Mouse (Mus musculus) liver (tissue): ENCODE results near the gene Schip1.

Experiments
- DNase-seq: peaks from one replicate; pipeline ENCODE4 v3.0.0-alpha.2; 2020; ENCODE audit warnings: mixed read lengths

Gene Schip1

GRCm38 (mm10) chr3:68484561-68484960 lies 420.0 kb downstream of the Schip1 start:
- no peak for DNase-seq

- DNase-seq = no peak
These were observed 423.0 kb downstream of the Schip1 start for GRCm38 (mm10) chr3:68487621-68488020.

DNA sequence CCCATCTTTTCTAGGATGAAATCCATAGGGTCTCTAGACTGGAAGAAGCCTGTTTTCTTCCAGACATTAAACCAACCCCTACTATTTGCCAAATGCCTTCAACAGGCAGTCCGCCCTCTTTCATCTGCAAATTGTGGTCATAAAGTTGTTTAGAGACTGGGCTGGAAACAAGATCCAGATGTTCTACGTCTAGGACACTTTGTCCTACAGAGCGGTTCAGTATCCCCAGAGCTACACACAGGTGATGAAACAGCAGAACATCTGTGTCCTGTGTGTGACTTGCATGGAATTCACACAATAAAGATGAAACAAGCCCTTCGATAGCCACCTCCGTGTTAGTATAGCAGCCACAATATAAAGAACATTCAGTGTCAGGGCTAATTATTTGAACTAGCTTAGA lies 423.7 kb downstream of the Schip1 start:
- DNase-seq = no peak

GRCm38 (mm10) chr3:68491516-68491915 lies 426.9 kb downstream of the Schip1 start:
- DNase-seq = no peak

- DNase-seq = no peak
These were observed 427.5 kb downstream of the Schip1 start for GRCm38 (mm10) chr3:68492066-68492465.

DNA sequence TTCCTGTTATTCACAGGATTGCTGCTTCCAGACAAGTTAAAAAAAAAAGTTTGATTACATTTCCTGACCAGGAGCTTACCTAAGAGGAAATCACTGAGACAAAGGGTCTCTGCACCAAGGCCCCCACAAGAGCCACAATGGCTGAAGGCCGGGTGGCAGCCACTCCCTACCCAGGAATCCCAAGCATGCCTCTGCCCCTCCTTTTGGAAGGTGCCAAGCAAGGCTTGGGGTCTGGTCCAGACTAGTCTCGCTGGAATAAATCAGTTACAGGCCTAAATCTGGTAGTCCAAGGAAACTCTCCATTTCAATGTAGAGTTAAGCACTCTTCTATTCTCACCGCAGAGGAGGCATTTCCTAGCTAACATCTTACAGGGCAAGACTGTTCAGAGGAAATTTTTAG lies 427.9 kb downstream of the Schip1 start:
- DNase-seq = no peak

GRCm38 (mm10) chr3:68493170-68493585 lies 428.6 kb downstream of the Schip1 start:
- DNase-seq = peak; percentile 17

GRCm38 (mm10) chr3:68493586-68494295 lies 429.1 kb downstream of the Schip1 start:
- peak; percentile 75 for DNase-seq

- no peak for DNase-seq
These were observed 429.9 kb downstream of the Schip1 start for GRCm38 (mm10) chr3:68494296-68495095.

- DNase-seq = peak; percentile 42
These were observed 430.6 kb downstream of the Schip1 start for GRCm38 (mm10) chr3:68495096-68495735.

DNA sequence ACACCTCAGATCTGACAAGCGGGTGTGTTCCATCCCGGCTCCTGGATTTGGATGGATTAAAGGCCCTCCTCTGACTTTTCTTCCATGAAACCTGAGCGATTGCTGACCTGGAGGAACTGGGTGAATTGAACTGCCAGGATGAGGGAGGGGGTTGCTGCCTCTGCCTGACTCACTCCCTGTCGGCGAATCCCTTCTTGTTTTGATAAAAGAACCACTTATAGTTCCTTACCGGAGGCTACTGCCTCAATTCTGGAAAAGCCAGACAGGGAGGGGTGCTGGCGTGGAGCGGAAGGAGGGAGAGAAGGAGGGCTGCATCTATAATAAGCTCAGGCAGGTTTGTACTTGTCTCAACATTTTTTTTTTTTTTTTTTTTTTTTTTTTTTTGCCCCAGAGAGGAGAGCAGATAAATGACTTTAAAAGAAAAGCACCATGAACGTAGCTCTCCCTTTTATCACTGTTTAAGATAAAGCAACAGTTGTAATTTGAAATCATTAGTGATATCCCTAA lies 431.2 kb downstream of the Schip1 start:
- DNase-seq = no peak

DNA sequence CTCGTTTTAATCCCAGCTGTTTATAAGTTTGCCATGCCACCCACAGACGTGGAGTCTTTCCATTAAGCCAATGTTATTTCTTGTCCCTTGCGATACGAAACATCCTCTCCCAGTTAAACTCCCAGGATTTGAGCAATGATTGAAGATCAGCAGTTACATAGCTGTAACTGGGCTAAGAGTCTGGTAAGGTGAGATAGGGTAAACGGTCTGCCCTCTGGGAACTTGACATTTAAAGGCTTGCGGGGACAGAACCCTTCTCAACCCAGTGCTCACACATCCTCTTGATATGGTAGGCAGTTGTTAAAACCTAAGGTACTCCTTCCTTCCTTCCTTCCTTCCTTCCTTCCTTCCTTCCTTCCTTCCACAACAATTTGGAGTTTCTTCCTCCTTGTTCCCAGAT lies 431.9 kb downstream of the Schip1 start:
- no peak for DNase-seq

DNA sequence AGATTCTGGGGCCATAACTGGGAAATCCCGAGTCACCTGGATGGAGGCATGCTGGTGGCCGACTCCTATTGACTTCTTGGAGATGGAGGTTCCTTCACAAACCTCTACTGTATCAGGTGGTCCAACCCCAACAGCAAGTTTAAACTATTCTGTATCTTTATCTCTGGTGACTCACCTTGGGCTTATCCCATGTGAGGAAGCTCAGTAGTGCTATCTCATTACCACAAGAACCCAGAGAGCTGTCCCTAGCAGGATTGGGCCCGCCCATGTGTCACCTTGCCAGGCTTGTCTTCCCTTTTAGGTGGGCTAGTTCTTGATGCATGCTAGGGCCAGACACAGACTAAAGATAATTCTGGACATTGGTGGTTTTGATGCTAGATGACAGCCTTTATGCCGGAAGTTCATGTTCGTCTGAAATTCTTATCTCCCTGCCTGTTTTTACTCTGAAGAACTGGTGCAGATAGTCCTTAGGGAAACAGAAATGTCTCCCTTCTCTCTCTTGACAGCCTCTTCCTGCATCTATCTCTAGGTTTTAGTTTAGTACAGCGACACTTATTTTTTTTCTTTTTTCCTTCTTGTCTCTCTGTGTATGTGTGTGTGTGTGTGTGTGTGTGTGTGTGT lies 435.0 kb downstream of the Schip1 start:
- DNase-seq = peak; percentile 67

DNA sequence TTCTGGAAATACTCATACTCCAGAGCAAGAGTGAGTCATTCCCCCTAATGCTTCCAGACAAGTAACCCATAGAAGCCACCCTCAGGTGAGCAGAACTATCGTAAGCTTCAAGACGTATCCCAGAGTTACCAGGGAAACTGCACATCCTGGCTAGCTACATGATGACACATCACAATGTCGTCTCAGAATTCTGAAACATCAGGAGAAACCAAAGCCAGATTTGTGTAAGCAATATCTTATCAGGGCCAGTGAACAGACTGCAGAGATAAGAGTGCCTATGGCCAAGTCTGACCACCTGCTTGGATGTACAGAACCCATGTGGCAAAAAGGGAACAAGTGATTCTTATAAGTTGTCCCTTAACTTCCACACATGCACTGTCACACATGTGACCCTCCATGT lies 440.2 kb downstream of the Schip1 start:
- no peak for DNase-seq

DNA sequence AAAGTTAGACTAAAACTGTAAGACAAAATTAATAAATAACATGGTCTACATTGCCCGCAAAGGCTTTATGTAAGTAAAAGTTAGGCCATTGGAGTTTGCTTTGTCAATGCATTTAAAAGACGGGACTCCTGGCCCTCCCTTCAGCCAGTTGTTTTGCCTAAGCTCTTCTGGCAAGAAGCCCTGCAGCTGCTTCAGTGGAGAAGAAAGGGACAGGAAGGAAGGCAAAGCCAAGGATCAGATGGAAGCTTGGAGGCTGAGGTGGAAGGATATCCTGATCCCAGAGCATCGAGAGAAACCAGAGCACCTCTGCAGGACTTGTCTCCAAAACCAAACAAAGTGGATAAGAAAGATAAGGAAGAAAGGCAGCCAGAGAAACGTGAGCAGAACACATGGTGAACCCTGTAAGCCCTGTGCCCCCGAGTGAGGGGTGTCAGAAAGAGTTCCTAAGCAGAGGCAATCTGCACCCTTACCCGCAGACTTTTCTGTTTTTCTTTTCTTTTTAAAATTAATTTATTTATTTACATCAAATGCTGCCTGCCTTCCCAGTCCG lies 442.2 kb downstream of the Schip1 start:
- peak; percentile 10 for DNase-seq

GRCm38 (mm10) chr3:68508629-68509028 lies 444.0 kb downstream of the Schip1 start:
- DNase-seq = peak; percentile 46

DNA sequence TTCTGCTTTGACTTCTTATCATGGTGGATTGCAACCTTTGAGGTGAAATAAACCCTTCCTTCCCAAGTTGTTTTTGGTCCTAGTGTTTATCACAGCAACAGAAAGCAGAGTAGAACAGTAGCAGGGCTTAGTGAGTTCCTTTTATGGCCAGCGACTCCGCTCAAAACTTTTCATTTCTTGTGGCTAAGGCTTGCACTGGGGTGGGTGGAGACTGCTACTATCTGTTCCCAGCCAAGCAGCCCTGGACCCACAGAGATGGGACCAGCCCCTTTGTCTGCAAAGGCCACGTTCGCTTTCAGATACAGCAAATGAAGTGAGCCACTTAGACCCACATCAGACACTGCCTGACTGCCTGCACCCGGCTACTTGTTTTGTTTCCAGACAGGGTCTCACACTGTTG lies 446.3 kb downstream of the Schip1 start:
- DNase-seq = peak; percentile 78

GRCm38 (mm10) chr3:68511744-68512143 lies 447.1 kb downstream of the Schip1 start:
- DNase-seq = no peak

DNA sequence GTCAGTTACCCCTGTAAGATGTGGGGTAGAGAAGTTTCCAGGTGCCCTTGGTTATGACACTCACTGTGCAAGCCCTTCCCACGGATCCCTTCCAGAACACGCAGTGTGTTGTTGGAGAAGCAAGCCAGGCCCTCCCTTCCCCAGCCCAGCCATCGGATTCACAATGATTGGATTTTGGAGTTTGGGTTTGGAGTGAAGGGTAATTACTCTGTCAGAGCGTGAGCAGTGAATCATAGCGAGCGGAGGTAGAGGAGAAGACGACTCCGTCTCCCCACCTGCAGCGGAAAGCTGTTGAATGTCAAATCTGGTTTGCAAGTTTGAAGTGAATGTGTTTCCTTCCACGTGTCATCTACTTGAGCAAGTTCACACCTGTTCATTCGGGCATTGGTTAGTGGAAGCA lies 447.7 kb downstream of the Schip1 start:
- no peak for DNase-seq

DNA sequence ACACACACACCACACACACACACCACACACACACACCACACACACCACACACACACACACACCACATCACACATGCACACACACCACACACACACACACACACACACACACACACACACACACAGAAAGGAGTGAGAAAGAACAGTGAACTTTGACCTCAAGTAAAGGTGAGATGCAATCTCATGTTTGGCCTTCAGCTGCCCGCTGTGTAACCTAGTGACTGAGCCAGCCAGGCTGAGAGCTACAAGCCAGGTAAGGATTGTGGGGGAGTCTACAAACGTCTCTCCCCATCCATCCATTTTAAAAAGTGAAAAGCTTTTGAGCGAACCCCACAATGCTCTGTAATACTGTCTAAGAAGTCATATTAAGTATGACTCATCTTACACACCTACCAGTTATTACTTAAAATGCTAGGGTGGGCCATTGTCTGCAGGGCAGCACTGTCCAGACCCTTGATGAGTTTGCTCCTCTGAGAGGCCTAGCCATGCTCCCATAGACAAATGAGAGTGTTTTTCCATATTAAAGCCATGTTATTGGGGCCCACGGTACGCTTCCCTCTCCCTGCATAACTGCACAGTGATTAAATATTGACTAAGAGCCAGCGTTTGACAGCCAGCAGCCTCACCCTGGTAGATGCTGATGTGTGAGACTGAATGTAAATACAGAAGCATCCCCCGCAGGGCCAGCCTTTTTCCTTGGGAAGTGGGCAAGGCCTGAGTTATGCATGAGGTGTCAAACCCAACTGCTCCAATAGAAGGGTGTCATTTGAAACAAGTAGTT lies 448.9 kb downstream of the Schip1 start:
- DNase-seq = no peak

- DNase-seq = no peak
These were observed 449.5 kb downstream of the Schip1 start for GRCm38 (mm10) chr3:68514120-68514497.

- no peak for DNase-seq
These were observed 450.1 kb downstream of the Schip1 start for GRCm38 (mm10) chr3:68514717-68515116.
